Mouse (Mus musculus) telencephalon, adult 2 months (tissue): ENCODE results near the gene Plcxd2.

Source experiments
- DNase-seq: peaks from one replicate; pipeline ENCODE4 v3.0.0-alpha.2; 2011; ENCODE audit warnings: low read depth, low spot score

Gene Plcxd2

GRCm38 (mm10) chr16:45990901-45991676, 18.9 kb downstream of the Plcxd2 start:
- DNase-seq = no peak

GRCm38 (mm10) chr16:45986236-45986635, 23.8 kb downstream of the Plcxd2 start:
- DNase-seq = no peak

DNA sequence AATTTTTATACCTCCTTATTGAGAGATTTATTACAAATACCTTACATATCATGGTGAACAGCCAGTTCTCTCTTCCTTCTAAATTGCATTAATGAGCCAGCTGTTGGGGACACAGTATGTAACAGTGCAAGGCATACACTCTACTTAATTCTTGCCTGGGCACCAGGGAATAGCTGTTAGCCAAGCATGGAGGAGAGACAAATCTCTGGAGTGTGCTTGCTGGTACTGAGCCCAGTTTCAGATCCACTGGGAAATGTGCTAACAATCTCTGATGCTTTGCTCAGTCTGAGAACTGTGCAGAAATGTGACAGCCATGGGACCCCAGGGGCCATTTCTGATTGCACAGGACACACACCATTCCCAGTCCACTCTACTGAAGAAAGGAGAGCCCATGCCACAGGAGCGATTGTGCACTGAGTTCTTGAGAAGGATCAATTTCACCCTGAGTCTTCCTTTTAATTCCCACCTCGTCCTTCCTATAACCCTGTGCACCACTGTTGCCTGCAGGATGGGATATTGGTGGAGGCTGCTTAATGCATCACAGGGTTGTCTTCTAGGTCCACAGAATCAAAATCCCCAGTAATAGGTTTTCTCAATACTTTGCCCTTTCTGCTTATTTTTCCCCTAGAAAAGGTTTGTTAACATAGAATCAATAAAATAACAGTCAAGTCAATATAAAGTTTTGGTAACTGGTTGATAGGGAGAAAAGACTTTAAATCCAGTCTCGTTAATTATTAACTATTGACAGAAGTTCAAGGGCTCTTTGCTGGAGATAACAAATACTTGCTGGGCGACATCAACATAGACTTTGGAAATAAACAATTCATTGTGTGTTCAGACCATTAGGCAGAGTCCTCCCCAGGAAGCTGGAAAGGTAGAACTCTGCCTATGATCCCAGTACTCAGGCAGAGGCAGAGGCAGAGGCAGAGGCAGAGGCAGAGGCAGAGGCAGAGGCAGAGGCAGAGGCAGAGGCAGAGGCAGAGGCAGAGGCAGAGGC, 25.1 kb downstream of the Plcxd2 start:
- no peak for DNase-seq

DNA sequence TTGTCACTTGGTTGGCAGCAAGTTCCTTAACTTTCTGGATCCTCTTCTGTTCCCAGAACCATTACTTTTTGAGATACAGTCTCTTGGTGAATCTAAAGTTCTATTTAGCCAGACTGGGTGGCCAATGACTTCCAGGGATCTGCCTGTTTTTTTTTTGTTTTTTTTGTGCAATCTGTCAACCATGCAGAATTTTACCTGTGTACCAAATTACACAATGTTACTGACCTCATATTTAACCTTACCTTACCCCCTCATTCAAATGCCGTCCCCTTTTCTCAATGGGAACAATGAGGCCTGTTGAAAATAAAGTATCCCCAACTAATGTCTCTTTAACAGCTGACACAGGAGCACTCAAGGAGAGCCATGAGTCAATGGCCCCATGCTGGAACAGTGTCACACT, 33.8 kb downstream of the Plcxd2 start:
- DNase-seq = no peak

GRCm38 (mm10) chr16:45973959-45974686, 35.9 kb downstream of the Plcxd2 start:
- no peak for DNase-seq

DNA sequence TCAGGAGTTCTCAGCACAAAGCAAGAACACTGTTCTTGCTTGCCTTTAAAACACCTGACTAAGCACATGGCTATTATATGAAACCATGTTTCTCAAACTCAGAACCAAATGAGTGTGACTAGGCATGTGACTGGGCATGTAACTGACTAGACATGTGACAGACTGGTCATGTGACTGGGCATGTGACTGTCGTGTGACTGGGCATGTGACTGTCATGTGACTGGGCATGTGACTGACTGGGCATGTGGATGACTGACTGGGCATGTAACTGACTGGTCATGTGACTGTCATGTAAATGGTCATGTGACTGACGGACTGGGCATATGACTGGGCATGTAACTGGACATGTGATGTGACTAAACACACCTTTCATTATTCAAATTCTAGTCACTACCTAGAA, 39.8 kb downstream of the Plcxd2 start:
- DNase-seq = no peak

DNA sequence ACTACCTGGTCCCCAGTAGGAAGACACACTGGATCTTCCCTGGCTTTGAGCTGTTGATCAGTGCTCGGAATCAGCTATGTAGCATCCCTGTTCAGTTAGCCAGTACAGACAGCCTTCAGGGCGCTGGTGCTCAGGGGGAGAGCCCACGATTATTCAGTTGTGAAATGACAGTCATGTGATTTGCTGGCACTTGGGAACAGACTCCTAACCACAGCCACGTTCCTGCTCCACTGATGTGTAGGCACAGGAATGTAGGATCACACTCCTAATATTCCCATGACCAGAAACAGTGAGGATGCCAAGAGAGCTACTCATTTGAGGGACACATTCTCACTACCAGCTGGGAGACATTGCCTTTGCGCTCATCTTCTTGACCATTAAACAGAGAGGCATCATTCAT, 41.3 kb downstream of the Plcxd2 start:
- no peak for DNase-seq

DNA sequence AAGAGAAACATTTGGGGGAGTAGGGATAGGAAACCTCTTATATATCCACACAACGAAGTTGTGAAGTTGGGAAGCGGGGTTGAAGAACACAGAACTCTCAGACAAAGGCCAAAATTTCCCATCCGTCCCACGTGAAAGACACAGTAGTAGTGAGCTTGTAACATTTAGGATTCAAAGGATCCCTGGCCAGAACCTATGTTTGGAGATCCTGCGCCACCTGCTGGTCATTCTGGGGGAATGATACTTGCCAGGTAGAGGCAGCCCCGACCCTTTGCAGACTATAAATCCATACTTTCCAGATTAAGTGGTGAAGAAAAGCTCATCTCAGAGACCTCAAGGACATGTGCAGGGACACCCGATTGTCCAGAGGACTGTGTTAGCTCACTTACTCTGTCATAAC, 42.5 kb downstream of the Plcxd2 start:
- peak; percentile 44 for DNase-seq

- no peak for DNase-seq
These were observed 43.4 kb downstream of the Plcxd2 start for GRCm38 (mm10) chr16:45966604-45967003.

- no peak for DNase-seq
These were observed 45.2 kb downstream of the Plcxd2 start for GRCm38 (mm10) chr16:45964777-45965176.

GRCm38 (mm10) chr16:45963837-45964236, 46.2 kb downstream of the Plcxd2 start:
- no peak for DNase-seq

DNA sequence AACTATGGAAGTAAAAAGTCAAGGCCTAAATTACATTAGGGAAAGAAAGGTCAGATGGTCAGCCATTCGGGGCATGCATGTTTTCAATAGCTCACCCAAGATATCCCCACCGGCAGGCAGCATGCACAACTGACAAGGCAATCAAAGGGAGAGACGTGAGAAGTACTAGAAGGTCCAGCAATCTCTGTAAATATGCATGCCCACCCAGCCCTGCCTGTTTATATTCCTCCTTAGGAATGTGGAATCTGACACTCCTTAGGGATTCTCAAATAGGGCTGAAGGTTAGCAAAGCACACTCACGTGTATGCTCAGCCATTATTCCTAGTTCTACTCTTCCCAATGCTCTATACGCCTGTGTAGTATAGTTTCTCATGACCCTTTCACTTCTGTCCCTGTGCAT, 46.9 kb downstream of the Plcxd2 start:
- no peak for DNase-seq

GRCm38 (mm10) chr16:45960978-45961377, 49.0 kb downstream of the Plcxd2 start:
- DNase-seq = no peak

DNA sequence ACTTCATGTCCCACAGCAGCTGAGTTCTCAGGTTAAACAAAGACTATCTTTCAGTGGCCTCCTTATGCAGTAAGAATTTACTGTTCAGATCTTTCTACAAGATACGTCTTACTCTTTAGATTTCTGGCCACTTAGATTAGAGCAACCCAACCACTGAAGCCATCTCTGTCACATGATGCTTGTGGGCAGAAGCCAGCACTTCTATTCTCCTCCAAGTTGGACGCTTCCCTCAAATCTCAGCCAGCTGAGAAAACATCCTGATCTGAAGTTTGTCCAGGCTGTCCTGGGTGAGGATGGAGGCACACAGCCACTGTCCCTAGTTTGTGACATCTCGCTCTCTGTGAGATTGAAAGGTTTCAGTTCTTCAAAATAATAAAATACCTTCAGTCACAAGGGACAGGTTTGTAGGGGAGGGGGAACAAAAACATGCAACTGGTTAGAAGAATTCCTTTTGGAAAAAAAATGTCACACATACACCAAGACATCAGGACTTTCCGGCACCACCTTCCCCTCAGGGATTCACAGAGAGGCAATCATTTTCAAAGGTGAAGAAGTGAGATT, 53.5 kb downstream of the Plcxd2 start:
- no peak for DNase-seq

- DNase-seq = no peak
These were observed 56.6 kb downstream of the Plcxd2 start, which contains the start of gene Phldb2 for GRCm38 (mm10) chr16:45953394-45953793. Phldb2 (minus strand) TSS chr16:45953598.

DNA sequence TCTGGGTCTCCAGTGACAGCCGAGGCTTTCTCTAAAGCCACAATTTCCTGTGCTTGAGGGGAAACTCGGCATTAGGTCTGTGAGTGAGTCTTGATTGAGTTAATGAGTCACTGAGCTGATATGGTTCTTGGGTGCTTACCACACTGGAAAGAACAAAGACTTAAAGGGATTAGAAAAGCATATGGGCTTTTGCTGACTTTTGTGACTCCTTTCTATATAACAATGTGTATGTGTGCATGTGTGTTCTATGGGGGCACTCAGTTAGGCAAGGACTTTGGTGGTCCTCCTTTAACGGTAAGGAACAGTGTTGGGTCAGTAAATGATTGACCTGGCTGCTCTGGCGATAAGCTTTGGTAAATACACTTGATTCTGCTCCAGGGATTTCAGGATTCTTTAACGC, 57.5 kb downstream of the Plcxd2 start:
- no peak for DNase-seq

- no peak for DNase-seq
These were observed 58.0 kb downstream of the Plcxd2 start for GRCm38 (mm10) chr16:45952035-45952434.

DNA sequence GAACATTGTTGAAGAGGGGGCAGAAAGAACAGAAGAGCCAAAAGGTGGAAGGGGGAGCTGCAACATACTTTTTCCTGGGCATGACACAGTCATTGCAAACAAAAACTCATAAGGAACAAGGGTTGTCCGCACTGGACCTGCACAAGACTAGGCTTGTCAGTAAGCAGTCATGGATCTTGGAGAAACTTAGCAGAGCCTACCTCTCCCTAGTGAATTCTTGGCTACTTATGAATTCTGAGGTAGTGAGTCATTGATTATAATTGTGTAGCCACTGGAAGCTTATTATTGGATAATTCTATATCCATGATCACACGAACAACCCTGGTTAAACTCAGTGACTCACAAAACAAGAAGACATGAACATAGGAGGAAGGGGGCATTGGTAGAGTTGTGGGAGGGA, 63.7 kb downstream of the Plcxd2 start:
- DNase-seq = no peak

DNA sequence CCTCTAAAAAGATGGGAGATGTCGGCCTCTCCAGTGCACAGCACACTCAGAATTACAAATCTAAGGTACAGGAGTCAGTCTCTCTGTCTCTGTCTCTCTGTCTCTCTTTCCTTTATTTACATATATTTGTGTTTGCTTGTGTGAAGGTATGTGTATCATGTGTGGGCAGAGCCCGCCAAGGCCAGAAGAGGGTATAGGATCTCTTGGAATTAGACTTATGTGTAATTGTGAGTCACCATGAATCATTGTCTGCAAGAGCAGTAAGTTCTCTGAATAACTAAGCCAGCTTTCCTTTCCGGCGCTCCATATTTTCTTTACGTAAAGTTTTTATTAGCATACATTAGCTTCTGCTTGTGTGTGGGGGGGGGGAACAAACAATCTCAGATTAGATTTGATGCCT, 64.4 kb downstream of the Plcxd2 start:
- no peak for DNase-seq

GRCm38 (mm10) chr16:45945174-45945631, 64.8 kb downstream of the Plcxd2 start:
- DNase-seq = no peak

DNA sequence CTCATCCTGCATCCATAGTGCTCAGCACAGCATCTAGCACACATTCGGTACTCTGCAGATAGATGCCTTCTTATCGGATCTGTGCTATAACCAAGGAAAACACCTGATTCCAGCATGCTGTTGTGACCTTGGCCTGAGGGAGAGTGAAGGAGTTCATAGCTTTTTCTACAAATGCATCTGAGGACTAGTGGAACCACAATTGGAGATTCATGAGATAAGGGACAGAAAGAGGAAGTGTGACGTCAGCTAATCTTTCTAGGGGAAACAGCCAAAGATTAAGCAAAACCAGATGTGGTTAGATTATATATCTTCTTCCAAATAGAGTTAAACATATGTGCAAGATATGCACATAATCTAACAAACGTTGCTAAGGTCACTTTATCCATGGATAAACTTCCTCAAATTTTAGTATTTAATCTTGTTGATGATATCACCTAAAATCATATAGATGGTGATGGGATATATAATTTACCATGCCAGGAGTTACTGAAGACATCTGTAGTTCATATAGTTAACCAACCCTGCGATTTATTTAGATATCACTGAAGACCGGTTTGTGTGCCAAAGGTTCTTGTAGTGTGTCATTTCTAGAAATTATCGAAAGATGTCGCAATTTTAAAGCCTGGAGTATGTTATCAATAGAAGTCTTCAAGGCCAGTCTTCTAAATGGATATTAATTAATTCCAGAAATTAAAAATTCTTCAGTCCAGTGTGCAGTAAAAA, 67.7 kb downstream of the Plcxd2 start:
- DNase-seq = no peak
